In genomic region chr1:187664261-187664660, GRCm38 (mm10) we compare ENCODE assay signal across 24 mouse cellular contexts. TPM values are rescaled to one million over a fixed set of nuclear protein-coding genes. Genes with fewer than 3 reads are reported as not detected.
DNase-seq lines count a peak whose midpoint lies in the region; ATAC-seq and TF ChIP-seq lines count a peak whose summit lies in the region.
"Had no signal": no experiment of that assay in that cellular context is flagged by ENCODE, and none has a peak within 500 bp of the region (broad histone marks: within the 10 kb centered on the region; RNA-seq: fewer than 3 reads in every experiment).

No protein-coding gene starts in this region.

- H3K4me3 ChIP-seq in kidney, embryonic 15.5 days (replicated peaks): no peak overlapping the region
- H3K4me3 ChIP-seq in kidney, postnatal 0 days (replicated peaks; ENCODE audit: low read depth, low read length): no peak overlapping the region
- H3K4me3 ChIP-seq in small intestine, adult 2 months (ENCODE audit: low read depth, low read length): peak overlapping the region; percentile 15; the same call in 1 of the 2 replicates
- H3K4me3 ChIP-seq: embryonic facial prominence, embryonic 10.5 days; embryonic facial prominence, embryonic 12.5 days; forebrain, embryonic 13.5 days had no signal

- no peak for TF ChIP-seq POLR2A in small intestine, adult 2 months (IDR thresholded peaks at IDR 0.05; ENCODE audit: low read depth, low read length)

- H3K4me1 ChIP-seq in kidney, embryonic 15.5 days: peaks cover 40% of the 10 kb centered on the region
- peaks cover 12% of the 10 kb centered on the region; the same call in 1 of the 2 replicates for H3K4me1 ChIP-seq in kidney, postnatal 0 days (replicated peaks; ENCODE audit: insufficient read depth, low read length)
- H3K4me1 ChIP-seq in small intestine, adult 2 months (ENCODE audit: control insufficient read depth, insufficient read depth, insufficient read length, low read length): peaks cover 3% of the 10 kb centered on the region; the same call in 1 of the 2 replicates

- no peaks in the 10 kb centered on the region for H3K9me3 ChIP-seq in kidney, embryonic 15.5 days (replicated peaks)
- no peaks in the 10 kb centered on the region for H3K9me3 ChIP-seq in kidney, postnatal 0 days (replicated peaks; ENCODE audit: low read length)
- H3K9me3 ChIP-seq: embryonic facial prominence, embryonic 10.5 days; embryonic facial prominence, embryonic 12.5 days; forebrain, embryonic 13.5 days had no signal

- no peak overlapping the region for H3K9ac ChIP-seq in kidney, embryonic 15.5 days
- no peak overlapping the region for H3K9ac ChIP-seq in kidney, postnatal 0 days (ENCODE audit: low read depth, low read length)
- H3K9ac ChIP-seq: embryonic facial prominence, embryonic 12.5 days; forebrain, embryonic 13.5 days had no signal

- DNase-seq in heart, adult 11 months: peak; percentile 59
- DNase-seq in heart, postnatal 36 days: no peak
- no peak for DNase-seq in kidney, postnatal 25 days
- DNase-seq in kidney, postnatal 0 days (ENCODE audit: low spot score): no peak
- no peak for DNase-seq in kidney, postnatal 4 days
- DNase-seq: adrenal gland, adult 8-10 months; adrenal gland, postnatal 14 days; adrenal gland, postnatal 36 days; B cell, adult 2 months; cerebellum, adult 11-12 months; cerebellum, adult 2 months; cerebellum, adult 9-10 months; cerebellum, postnatal 10 days; cerebellum, postnatal 25 days had no signal

- H3K27ac ChIP-seq in kidney, embryonic 15.5 days: 0 out of 2 replicates have a peak overlapping the region, but pooled peaks have one; percentile 78
- H3K27ac ChIP-seq in kidney, postnatal 0 days: peak overlapping the region; percentile 73
- no peak overlapping the region for H3K27ac ChIP-seq in small intestine, adult 2 months (ENCODE audit: insufficient read depth, low read depth, low read length)
- H3K27ac ChIP-seq: embryonic facial prominence, embryonic 10.5 days; embryonic facial prominence, embryonic 12.5 days; forebrain, embryonic 13.5 days had no signal

- H3K4me2 ChIP-seq in kidney, embryonic 15.5 days: no peak overlapping the region
- peak overlapping the region; percentile 23; the same call in 1 of the 2 replicates for H3K4me2 ChIP-seq in kidney, postnatal 0 days (ENCODE audit: low read length)
- H3K4me2 ChIP-seq: embryonic facial prominence, embryonic 12.5 days; forebrain, embryonic 13.5 days had no signal

- TF ChIP-seq CTCF in kidney, postnatal 0 days (IDR thresholded peaks at IDR 0.05; ENCODE audit: low read depth): no peak
- TF ChIP-seq CTCF in small intestine, adult 2 months (IDR thresholded peaks at IDR 0.05; ENCODE audit: extremely low read depth, insufficient read length, insufficient replicate concordance, low read depth, low read length): no peak

- H3K27me3 ChIP-seq in kidney, embryonic 15.5 days: no peaks in the 10 kb centered on the region
- H3K27me3 ChIP-seq in kidney, postnatal 0 days (ENCODE audit: insufficient read depth, low read length): no peaks in the 10 kb centered on the region
- no peaks in the 10 kb centered on the region for H3K27me3 ChIP-seq in small intestine, adult 2 months (ENCODE audit: control insufficient read depth, insufficient read depth, low read length)
- H3K27me3 ChIP-seq: CH12.LX; embryonic facial prominence, embryonic 12.5 days; forebrain, embryonic 13.5 days; Patski had no signal

- 80% methylated on average over 7 of the region's 7 CpGs for WGBS in kidney, embryonic 15.5 days
- WGBS in kidney, postnatal 0 days: 73% methylated on average over 7 of the region's 7 CpGs
- 26% methylated on average over 7 of the region's 7 CpGs for WGBS in small intestine, adult 2 months

- intact Hi-C loops in heart, postnatal 36 days (cut with DNase I): loop anchor here (10.0 kb wide), 1 partner anchor 209 kb away; no protein-coding TSS in a partner anchor

- no peak for ATAC-seq in kidney, embryonic 15.5 days (replicated peaks; ENCODE audit: low FRiP score)
- ATAC-seq in kidney, postnatal 0 days (replicated peaks; ENCODE audit: low FRiP score, low read depth): no peak
- ATAC-seq: activated CD4-positive, CD25-positive, alpha-beta regulatory T cell, adult 4 months; CD4-positive, CD25-positive, alpha-beta regulatory T cell, adult 4 months; forebrain, embryonic 13.5 days had no signal

- H3K36me3 ChIP-seq in kidney, embryonic 15.5 days: no peaks in the 10 kb centered on the region
- no peaks in the 10 kb centered on the region for H3K36me3 ChIP-seq in kidney, postnatal 0 days (ENCODE audit: insufficient read depth, low read length)
- no peaks in the 10 kb centered on the region for H3K36me3 ChIP-seq in small intestine, adult 2 months (ENCODE audit: control insufficient read depth, insufficient read depth, low read length)
- H3K36me3 ChIP-seq: embryonic facial prominence, embryonic 10.5 days; embryonic facial prominence, embryonic 12.5 days; G1E had no signal

RNA-seq across cellular contexts. Expression of gene Esrrg, which starts 55.7 kb away (rescaled TPM):
- 10 to 100 TPM; 42.5 to 45.7 TPM for total RNA-seq in heart, postnatal 36 days (2021)
- 27.1 and 29.2 TPM in 2 replicates for polyA plus RNA-seq in kidney, embryonic 15.5 days (2015; fragmentation: Nextera tagmentation; extraction: Ambion mirVana)
- 26.0 and 27.1 TPM in 2 replicates for polyA plus RNA-seq in kidney, postnatal 0 days (2015; fragmentation: Nextera tagmentation; extraction: Ambion mirVana)
- 0.42 and 0.72 TPM in 2 replicates for polyA plus RNA-seq in small intestine, adult 2 months (2012; rRNA removed)
- total RNA-seq: CH12.LX had no signal
- polyA plus RNA-seq: activated CD4-positive, CD25-positive, alpha-beta regulatory T cell, adult 4 months; CD4-positive, CD25-positive, alpha-beta regulatory T cell, adult 4 months; G1E had no signal

Comparison
In these comparisons a context has a peak if more than half of its experiments do, and no peak if none do; other contexts are left out.
1. RNA of gene Esrrg, which starts 55.7 kb away (polyA plus RNA-seq): 27.1 to 29.2 TPM in kidney, embryonic 15.5 days and 26.0 to 27.1 TPM in kidney, postnatal 0 days; 0.42 to 0.72 TPM in small intestine, adult 2 months; every median in the first group is over 10 times any median in the second.